Mouse (Mus musculus): ENCODE results near the gene Rxylt1. TPM values are rescaled to one million over a fixed set of nuclear protein-coding genes. Genes with fewer than 3 reads are reported as not detected.

The Rxylt1 gene
- polyA plus RNA-seq (2014; fragmentation: Nextera tagmentation; extraction: Ambion mirVana), result 60.3 and 64.2 TPM in 2 replicates

- Histone ChIP-seq H3K27ac (ENCODE audit: low read length) (peak within 1 kb of the TSS; percentile 94), H3K36me3 (ENCODE audit: control insufficient read depth, insufficient read depth, low read length) (no peaks in the 10 kb centered on the region), H3K9me3 (ENCODE audit: control insufficient read depth, low read depth, low read length) (no peaks in the 10 kb centered on the region), H3K4me1 (ENCODE audit: control insufficient read depth, insufficient read depth, low read length) (peaks cover 10% of the 10 kb centered on the region; the same call in 1 of the 2 replicates), H3K27me3 (ENCODE audit: control insufficient read depth, insufficient read depth, low read length) (no peaks in the 10 kb centered on the region), H3K4me3 (ENCODE audit: low read depth, low read length) (peak within 1 kb of the TSS; percentile 79), H3K9ac (replicated peaks; ENCODE audit: low read depth, low read length) (peak within 1 kb of the TSS; percentile 79), H3K4me2 (replicated peaks; ENCODE audit: low read depth, low read length) (peak within 1 kb of the TSS; percentile 60)
- ATAC-seq (ENCODE audit: insufficient number of reproducible peaks, insufficient read depth, low FRiP score, low read depth), result peak; percentile 97
- WGBS, result under 1% methylated on average over 47 of the region's 48 CpGs
Observed at GRCm38 (mm10) chr10:122096980-122097844, at the start of gene Rxylt1. TSS of gene Rxylt1 (minus strand) at chr10:122097371.

DNA sequence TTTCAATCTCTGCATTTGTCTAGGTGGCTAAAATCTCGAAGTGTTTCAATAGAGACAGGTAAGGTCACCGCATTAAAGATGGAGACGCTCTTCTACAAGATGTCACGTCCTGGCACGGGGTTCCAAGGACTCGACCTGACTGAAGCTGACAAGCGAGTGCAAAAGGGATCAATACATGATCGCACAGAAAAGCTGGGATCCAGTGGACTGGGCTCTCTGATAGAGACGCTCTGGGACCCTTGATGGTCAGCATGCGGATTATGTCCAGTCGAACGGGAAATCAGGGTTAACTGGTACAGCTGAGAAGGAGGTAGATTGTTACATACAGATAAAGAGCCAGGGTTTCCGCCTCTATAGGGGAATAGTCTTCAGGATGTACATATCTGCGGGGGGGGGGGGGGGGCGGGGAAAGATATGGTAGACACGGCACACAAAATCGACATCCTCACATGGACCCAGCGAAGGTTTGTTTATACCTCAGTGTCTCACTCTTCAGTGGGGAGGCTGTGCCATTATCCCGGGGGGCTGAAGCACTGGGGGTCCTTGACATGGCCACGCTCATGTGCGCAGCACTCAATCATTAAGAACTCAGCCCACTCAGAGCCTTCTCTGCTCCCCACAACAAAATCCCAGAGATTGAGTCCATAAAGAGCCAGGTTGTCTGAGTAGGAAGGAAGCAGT, 24.3 kb upstream of the Rxylt1 start:
- 92% methylated on average over 21 of the region's 21 CpGs for WGBS
- no peak for ATAC-seq (ENCODE audit: insufficient number of reproducible peaks, insufficient read depth, low FRiP score, low read depth)

DNA sequence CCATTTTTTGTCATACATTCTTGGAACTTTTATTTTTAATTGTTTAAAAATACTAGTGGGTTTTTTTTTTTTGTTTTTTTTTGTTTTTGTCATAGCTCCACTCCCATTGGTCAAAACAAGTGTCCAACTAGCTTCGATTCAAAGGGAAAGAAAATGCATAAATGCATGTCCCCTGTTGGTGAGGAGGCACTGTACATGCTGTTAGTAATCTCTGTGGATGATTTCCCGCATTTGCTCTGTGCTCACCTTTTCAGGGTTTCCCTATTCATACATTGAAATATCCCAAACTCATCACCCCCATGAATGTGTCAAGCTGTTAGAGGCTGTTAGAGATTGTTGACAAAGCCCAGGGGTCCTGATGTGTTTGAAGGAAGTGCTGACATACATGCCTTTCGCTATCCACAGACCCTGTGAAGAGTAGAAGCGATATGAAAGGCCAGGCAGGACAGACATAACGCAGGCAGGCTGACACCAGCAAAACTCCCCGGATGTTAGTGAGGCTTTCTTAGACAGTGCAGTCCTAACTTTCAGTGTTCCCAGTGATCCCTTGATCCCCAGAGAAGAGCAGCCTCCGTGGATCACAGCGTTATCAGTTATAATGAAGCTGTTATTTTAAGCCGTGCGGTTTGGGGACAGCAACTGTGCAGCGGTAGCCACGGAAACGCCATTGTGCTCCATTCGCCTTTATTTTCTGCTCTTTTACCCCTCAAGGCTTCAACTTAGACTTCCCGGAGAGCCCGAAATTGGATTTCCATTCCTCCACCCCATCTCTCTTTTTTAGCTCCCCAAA, 23.5 kb upstream of the Rxylt1 start:
- ATAC-seq (ENCODE audit: insufficient number of reproducible peaks, insufficient read depth, low FRiP score, low read depth), result no peak
- WGBS, result 82% methylated on average over 16 of the region's 16 CpGs

More for the DNA sequence above, 24.3 kb upstream of the Rxylt1 start:
- no peak overlapping the region for H3K4me2 ChIP-seq (replicated peaks; ENCODE audit: low read depth, low read length)
- no peaks in the 10 kb centered on the region for H3K27me3 ChIP-seq (ENCODE audit: control insufficient read depth, insufficient read depth, low read length)
- H3K36me3 ChIP-seq (ENCODE audit: control insufficient read depth, insufficient read depth, low read length), result no peaks in the 10 kb centered on the region
- H3K4me3 ChIP-seq (ENCODE audit: low read depth, low read length), result no peak overlapping the region
- H3K9ac ChIP-seq (replicated peaks; ENCODE audit: low read depth, low read length), result no peak overlapping the region
- no peaks in the 10 kb centered on the region for H3K9me3 ChIP-seq (ENCODE audit: control insufficient read depth, low read depth, low read length)
- no peaks in the 10 kb centered on the region for H3K4me1 ChIP-seq (ENCODE audit: control insufficient read depth, insufficient read depth, low read length)
- no peak overlapping the region for H3K27ac ChIP-seq (ENCODE audit: low read length)

DNA sequence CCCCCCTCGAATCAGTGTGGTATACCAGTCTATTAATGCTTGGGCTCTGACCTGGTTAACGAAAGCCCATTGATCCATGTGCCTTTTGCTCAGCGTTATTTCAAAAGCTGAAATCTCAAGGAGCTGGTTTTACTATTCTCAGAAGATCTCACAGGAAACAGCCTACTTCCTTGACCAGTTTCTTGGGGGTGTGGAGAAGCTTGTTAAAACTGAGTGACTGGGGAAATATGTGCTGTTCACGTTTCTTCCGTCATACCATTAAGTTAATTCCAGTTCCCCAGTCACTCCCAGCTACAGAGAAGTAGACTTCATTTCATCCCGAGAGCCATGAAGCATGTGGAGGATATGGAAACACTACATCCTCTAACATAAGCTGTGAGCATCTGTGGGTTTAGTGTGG, 22.3 kb upstream of the Rxylt1 start:
- Histone ChIP-seq H3K9ac (replicated peaks; ENCODE audit: low read depth, low read length) (no peak overlapping the region), H3K4me3 (ENCODE audit: low read depth, low read length) (no peak overlapping the region), H3K4me2 (replicated peaks; ENCODE audit: low read depth, low read length) (no peak overlapping the region), H3K9me3 (ENCODE audit: control insufficient read depth, low read depth, low read length) (no peaks in the 10 kb centered on the region), H3K27ac (ENCODE audit: low read length) (no peak overlapping the region), H3K27me3 (ENCODE audit: control insufficient read depth, insufficient read depth, low read length) (no peaks in the 10 kb centered on the region), H3K36me3 (ENCODE audit: control insufficient read depth, insufficient read depth, low read length) (no peaks in the 10 kb centered on the region), H3K4me1 (ENCODE audit: control insufficient read depth, insufficient read depth, low read length) (no peaks in the 10 kb centered on the region)
- WGBS, result 74% methylated on average over 6 of the region's 6 CpGs
- no peak for ATAC-seq (ENCODE audit: insufficient number of reproducible peaks, insufficient read depth, low FRiP score, low read depth)

More for the DNA sequence above, 23.5 kb upstream of the Rxylt1 start:
- H3K4me1 ChIP-seq (ENCODE audit: control insufficient read depth, insufficient read depth, low read length), result no peaks in the 10 kb centered on the region
- H3K27me3 ChIP-seq (ENCODE audit: control insufficient read depth, insufficient read depth, low read length), result no peaks in the 10 kb centered on the region
- H3K27ac ChIP-seq (ENCODE audit: low read length), result no peak overlapping the region
- no peak overlapping the region for H3K4me3 ChIP-seq (ENCODE audit: low read depth, low read length)
- no peak overlapping the region for H3K9ac ChIP-seq (replicated peaks; ENCODE audit: low read depth, low read length)
- no peak overlapping the region for H3K4me2 ChIP-seq (replicated peaks; ENCODE audit: low read depth, low read length)
- no peaks in the 10 kb centered on the region for H3K36me3 ChIP-seq (ENCODE audit: control insufficient read depth, insufficient read depth, low read length)
- no peaks in the 10 kb centered on the region for H3K9me3 ChIP-seq (ENCODE audit: control insufficient read depth, low read depth, low read length)

DNA sequence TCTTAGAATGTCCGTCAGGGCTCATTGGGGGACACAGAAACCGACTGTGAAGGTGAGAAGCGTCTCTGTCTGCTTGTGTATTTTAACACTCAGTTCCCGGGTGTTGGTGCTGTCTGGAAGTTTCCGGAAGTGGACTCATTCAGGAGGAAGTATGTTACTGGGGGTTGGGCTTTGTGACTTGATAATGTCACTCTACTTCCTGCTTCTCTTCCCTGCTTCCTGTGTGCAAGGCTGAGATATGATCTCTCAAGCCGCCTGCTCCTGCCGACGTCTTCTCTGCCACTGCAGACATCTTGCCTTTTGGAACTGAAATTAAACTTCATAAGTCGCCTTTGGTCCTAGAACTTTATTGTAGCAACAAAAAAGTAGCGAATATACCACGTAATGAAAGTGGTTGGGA, 19.5 kb upstream of the Rxylt1 start:
- Histone ChIP-seq H3K27ac (ENCODE audit: low read length) (no peak overlapping the region), H3K9me3 (ENCODE audit: control insufficient read depth, low read depth, low read length) (no peaks in the 10 kb centered on the region), H3K27me3 (ENCODE audit: control insufficient read depth, insufficient read depth, low read length) (no peaks in the 10 kb centered on the region), H3K4me3 (ENCODE audit: low read depth, low read length) (no peak overlapping the region), H3K9ac (replicated peaks; ENCODE audit: low read depth, low read length) (no peak overlapping the region), H3K36me3 (ENCODE audit: control insufficient read depth, insufficient read depth, low read length) (no peaks in the 10 kb centered on the region), H3K4me1 (ENCODE audit: control insufficient read depth, insufficient read depth, low read length) (no peaks in the 10 kb centered on the region), H3K4me2 (replicated peaks; ENCODE audit: low read depth, low read length) (no peak overlapping the region)
- 80% methylated on average over 11 of the region's 11 CpGs for WGBS
- ATAC-seq (ENCODE audit: insufficient number of reproducible peaks, insufficient read depth, low FRiP score, low read depth), result no peak

DNA sequence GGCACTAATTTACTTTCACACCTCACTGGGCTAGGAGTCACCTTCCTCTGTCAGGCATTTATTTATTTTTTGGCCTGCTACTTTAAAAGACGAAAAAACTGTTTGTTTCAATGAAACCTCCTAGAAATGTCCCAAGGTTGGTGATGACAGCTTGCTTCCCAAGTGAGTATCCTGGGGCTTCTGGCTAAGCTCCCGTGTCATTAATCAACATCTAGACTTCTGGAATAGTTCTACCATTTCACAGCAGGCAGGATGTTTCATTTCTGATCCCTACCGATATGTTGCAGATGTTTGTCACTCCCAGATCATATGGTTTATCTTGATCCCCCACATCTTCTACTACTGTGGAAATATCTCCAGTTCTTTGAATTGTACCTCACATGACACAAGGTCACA, 9.5 kb upstream of the Rxylt1 start:
- Histone ChIP-seq H3K9me3 (ENCODE audit: control insufficient read depth, low read depth, low read length) (no peaks in the 10 kb centered on the region), H3K4me2 (replicated peaks; ENCODE audit: low read depth, low read length) (no peak overlapping the region), H3K4me1 (ENCODE audit: control insufficient read depth, insufficient read depth, low read length) (no peaks in the 10 kb centered on the region), H3K27ac (ENCODE audit: low read length) (no peak overlapping the region), H3K27me3 (ENCODE audit: control insufficient read depth, insufficient read depth, low read length) (no peaks in the 10 kb centered on the region), H3K9ac (replicated peaks; ENCODE audit: low read depth, low read length) (no peak overlapping the region), H3K4me3 (ENCODE audit: low read depth, low read length) (no peak overlapping the region), H3K36me3 (ENCODE audit: control insufficient read depth, insufficient read depth, low read length) (no peaks in the 10 kb centered on the region)
- whole genome bisulfite sequencing, result 66% methylated on average over 3 of the region's 3 CpGs
- no peak for ATAC-seq (ENCODE audit: insufficient number of reproducible peaks, insufficient read depth, low FRiP score, low read depth)

- no peak for ATAC-seq (ENCODE audit: insufficient number of reproducible peaks, insufficient read depth, low FRiP score, low read depth)
- Histone ChIP-seq H3K36me3 (ENCODE audit: control insufficient read depth, insufficient read depth, low read length) (no peaks in the 10 kb centered on the region), H3K27ac (ENCODE audit: low read length) (no peak overlapping the region), H3K4me3 (ENCODE audit: low read depth, low read length) (no peak overlapping the region), H3K4me1 (ENCODE audit: control insufficient read depth, insufficient read depth, low read length) (no peaks in the 10 kb centered on the region), H3K9me3 (ENCODE audit: control insufficient read depth, low read depth, low read length) (no peaks in the 10 kb centered on the region), H3K4me2 (replicated peaks; ENCODE audit: low read depth, low read length) (no peak overlapping the region), H3K27me3 (ENCODE audit: control insufficient read depth, insufficient read depth, low read length) (no peaks in the 10 kb centered on the region), H3K9ac (replicated peaks; ENCODE audit: low read depth, low read length) (no peak overlapping the region)
- 65% methylated on average over 10 of the region's 10 CpGs for WGBS
Observed at GRCm38 (mm10) chr10:122105889-122106632, 8.9 kb upstream of the Rxylt1 start.

GRCm38 (mm10) chr10:122105407-122105806, 8.2 kb upstream of the Rxylt1 start:
- ATAC-seq (ENCODE audit: insufficient number of reproducible peaks, insufficient read depth, low FRiP score, low read depth), result no peak
- no peak overlapping the region for H3K27ac ChIP-seq (ENCODE audit: low read length)
- H3K36me3 ChIP-seq (ENCODE audit: control insufficient read depth, insufficient read depth, low read length), result no peaks in the 10 kb centered on the region
- H3K4me1 ChIP-seq (ENCODE audit: control insufficient read depth, insufficient read depth, low read length), result no peaks in the 10 kb centered on the region
- H3K9me3 ChIP-seq (ENCODE audit: control insufficient read depth, low read depth, low read length), result no peaks in the 10 kb centered on the region
- 3% methylated on average over 3 of the region's 3 CpGs for WGBS
- H3K27me3 ChIP-seq (ENCODE audit: control insufficient read depth, insufficient read depth, low read length), result no peaks in the 10 kb centered on the region
- H3K4me2 ChIP-seq (replicated peaks; ENCODE audit: low read depth, low read length), result no peak overlapping the region
- H3K4me3 ChIP-seq (ENCODE audit: low read depth, low read length), result no peak overlapping the region
- no peak overlapping the region for H3K9ac ChIP-seq (replicated peaks; ENCODE audit: low read depth, low read length)
